Mouse (Mus musculus): ENCODE measurements around the gene Mc3r. TPM values are rescaled to one million over a fixed set of nuclear protein-coding genes. Genes with fewer than 3 reads are reported as not detected.

The Mc3r gene
- total and polyA plus RNA-seq, 3 experiments: 0.05 TPM; not detected in 2

DNA sequence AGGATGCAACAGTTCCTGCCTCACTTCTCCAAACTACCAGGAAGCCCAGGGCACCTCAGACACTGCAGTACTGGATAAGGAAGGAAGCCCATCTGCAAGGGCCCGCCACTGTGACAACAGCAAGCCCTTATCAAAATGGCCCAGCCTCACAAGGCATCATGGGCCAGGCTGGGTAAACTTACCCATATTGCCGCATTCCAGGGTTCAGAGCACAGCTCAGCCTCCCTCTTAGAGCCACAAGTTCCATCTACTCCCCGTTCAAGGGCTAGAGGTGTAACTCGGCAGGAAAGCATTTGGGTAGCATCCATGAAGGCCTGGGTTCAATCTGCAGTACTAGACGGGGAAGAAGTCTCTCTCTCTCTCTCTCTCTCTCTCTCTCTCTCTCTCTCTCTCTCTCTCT, 11.8 kb downstream of the Mc3r start:
- H3K36me3 ChIP-seq (replicated peaks): no peaks in the 10 kb centered on the region
- TF ChIP-seq TAL1 (conservative IDR thresholded peaks at IDR 0.05; ENCODE audit: low read depth, low read length) (no peak), GATA2 (IDR thresholded peaks at IDR 0.05; ENCODE audit: borderline replicate concordance, low read depth, low read length) (no peak), POLR2AphosphoS5 (IDR thresholded peaks at IDR 0.05; ENCODE audit: insufficient replicate concordance, low read depth, low read length) (no peak), GATA1 (IDR thresholded peaks at IDR 0.05; ENCODE audit: borderline replicate concordance, low read length) (no peak), CTCF (IDR thresholded peaks at IDR 0.05; ENCODE audit: low read depth, low read length) (no peak)
- ATAC-seq (ENCODE audit: extremely low read depth, insufficient number of reproducible peaks, low FRiP score, poor library complexity, severe bottlenecking) (no peak), DNase-seq (ENCODE audit: low spot score) (no peak)
- H3K4me1 ChIP-seq (ENCODE audit: insufficient read depth, low read depth, low read length): no peaks in the 10 kb centered on the region
- H3K27me3 ChIP-seq (ENCODE audit: insufficient read depth, low read length): no peaks in the 10 kb centered on the region
- H3K9me3 ChIP-seq (replicated peaks): peaks cover 60% of the 10 kb centered on the region
- no peak overlapping the region for H3K4me3 ChIP-seq (ENCODE audit: low read depth, low read length)

DNA sequence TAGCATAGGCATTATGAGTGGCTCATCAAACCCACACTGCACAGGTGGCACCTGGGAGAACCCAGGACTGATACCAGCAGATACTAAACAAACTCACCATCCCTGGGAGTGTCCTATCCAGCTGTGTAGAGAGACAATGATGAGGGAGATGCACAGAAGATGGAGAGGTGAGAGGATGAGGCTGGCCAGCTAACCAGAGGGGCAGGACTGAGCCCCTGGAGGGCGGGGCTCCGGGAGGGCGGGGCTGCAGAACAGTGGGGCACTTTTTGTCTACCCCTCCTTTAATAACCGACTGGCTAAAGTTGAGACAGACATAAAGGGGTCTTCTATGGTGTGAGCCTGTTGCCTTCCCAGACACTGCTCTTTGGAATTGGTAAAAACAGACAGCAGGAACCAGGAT, 13.1 kb downstream of the Mc3r start:
- Histone ChIP-seq H3K27me3 (ENCODE audit: insufficient read depth, low read length) (no peaks in the 10 kb centered on the region), H3K4me3 (ENCODE audit: low read depth, low read length) (no peak overlapping the region), H3K9me3 (replicated peaks) (peaks cover 55% of the 10 kb centered on the region), H3K4me1 (ENCODE audit: insufficient read depth, low read depth, low read length) (no peaks in the 10 kb centered on the region), H3K36me3 (replicated peaks) (no peaks in the 10 kb centered on the region)
- no peak for DNase-seq (ENCODE audit: low spot score)
- ATAC-seq (ENCODE audit: extremely low read depth, insufficient number of reproducible peaks, low FRiP score, poor library complexity, severe bottlenecking): no peak
- TF ChIP-seq GATA1 (IDR thresholded peaks at IDR 0.05; ENCODE audit: borderline replicate concordance, low read length) (no peak), GATA2 (IDR thresholded peaks at IDR 0.05; ENCODE audit: borderline replicate concordance, low read depth, low read length) (no peak)

DNA sequence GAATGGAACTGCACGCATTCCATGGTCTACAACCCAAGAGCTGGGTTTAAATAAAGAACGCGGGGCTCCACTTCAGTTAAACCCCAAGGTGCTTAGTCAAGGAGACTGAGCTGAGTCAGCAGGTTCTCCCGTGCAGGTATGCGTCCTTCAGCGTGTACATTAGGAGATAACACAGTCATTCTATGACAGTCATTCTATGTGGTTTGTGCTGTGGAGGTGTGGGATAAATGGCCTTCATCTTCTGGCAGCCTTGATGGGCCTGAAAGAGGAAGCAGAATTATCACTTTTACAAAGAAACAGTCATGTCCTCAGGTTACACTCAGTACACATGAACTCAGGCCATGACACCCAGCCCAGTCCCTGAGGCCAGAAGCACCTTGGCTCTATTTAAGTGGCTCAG, 14.9 kb downstream of the Mc3r start:
- ATAC-seq (ENCODE audit: extremely low read depth, insufficient number of reproducible peaks, low FRiP score, poor library complexity, severe bottlenecking): no peak
- DNase-seq (ENCODE audit: low spot score): no peak
- Histone ChIP-seq H3K4me1 (ENCODE audit: insufficient read depth, low read depth, low read length) (no peaks in the 10 kb centered on the region), H3K9me3 (replicated peaks) (peaks cover 57% of the 10 kb centered on the region), H3K27me3 (ENCODE audit: insufficient read depth, low read length) (no peaks in the 10 kb centered on the region), H3K36me3 (replicated peaks) (no peaks in the 10 kb centered on the region), H3K4me3 (ENCODE audit: low read depth, low read length) (no peak overlapping the region)
- no peak for TF ChIP-seq TAL1 (conservative IDR thresholded peaks at IDR 0.05; ENCODE audit: low read depth, low read length)
- no peak for TF ChIP-seq GATA1 (IDR thresholded peaks at IDR 0.05; ENCODE audit: borderline replicate concordance, low read length)
- TF ChIP-seq CTCF (IDR thresholded peaks at IDR 0.05; ENCODE audit: low read depth, low read length): no peak
- TF ChIP-seq GATA2 (IDR thresholded peaks at IDR 0.05; ENCODE audit: borderline replicate concordance, low read depth, low read length): no peak
- no peak for TF ChIP-seq POLR2AphosphoS5 (IDR thresholded peaks at IDR 0.05; ENCODE audit: insufficient replicate concordance, low read depth, low read length)

DNA sequence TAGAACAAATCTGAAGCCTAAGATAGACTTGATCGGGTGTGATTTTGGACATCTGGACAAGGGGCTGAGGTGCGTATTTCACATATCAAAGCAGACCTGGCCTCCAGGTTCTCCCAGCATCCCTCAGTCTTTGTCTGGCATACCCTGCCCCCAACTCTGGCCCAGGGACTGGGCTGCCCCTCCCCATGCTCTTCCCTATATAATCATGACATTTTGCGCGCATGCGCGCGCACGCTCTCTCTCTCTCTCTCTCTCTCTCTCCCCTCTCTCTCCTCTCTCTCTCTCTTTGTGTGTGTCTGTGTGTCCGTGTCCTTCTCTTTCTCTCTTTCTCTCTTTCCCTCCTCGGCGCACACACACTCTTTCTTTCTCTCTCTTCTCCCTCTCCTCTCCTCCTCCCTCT, 21.6 kb downstream of the Mc3r start:
- DNase-seq (ENCODE audit: low spot score) (no peak), ATAC-seq (ENCODE audit: extremely low read depth, insufficient number of reproducible peaks, low FRiP score, poor library complexity, severe bottlenecking) (no peak)
- Histone ChIP-seq H3K27me3 (ENCODE audit: insufficient read depth, low read length) (no peaks in the 10 kb centered on the region), H3K4me3 (ENCODE audit: low read depth, low read length) (no peak overlapping the region), H3K4me1 (ENCODE audit: insufficient read depth, low read depth, low read length) (no peaks in the 10 kb centered on the region), H3K9me3 (replicated peaks) (peaks cover 60% of the 10 kb centered on the region), H3K36me3 (replicated peaks) (no peaks in the 10 kb centered on the region)
- TF ChIP-seq CTCF (IDR thresholded peaks at IDR 0.05; ENCODE audit: low read depth, low read length) (no peak), TAL1 (conservative IDR thresholded peaks at IDR 0.05; ENCODE audit: low read depth, low read length) (no peak), GATA1 (IDR thresholded peaks at IDR 0.05; ENCODE audit: borderline replicate concordance, low read length) (no peak), POLR2AphosphoS5 (IDR thresholded peaks at IDR 0.05; ENCODE audit: insufficient replicate concordance, low read depth, low read length) (no peak), GATA2 (IDR thresholded peaks at IDR 0.05; ENCODE audit: borderline replicate concordance, low read depth, low read length) (no peak)

DNA sequence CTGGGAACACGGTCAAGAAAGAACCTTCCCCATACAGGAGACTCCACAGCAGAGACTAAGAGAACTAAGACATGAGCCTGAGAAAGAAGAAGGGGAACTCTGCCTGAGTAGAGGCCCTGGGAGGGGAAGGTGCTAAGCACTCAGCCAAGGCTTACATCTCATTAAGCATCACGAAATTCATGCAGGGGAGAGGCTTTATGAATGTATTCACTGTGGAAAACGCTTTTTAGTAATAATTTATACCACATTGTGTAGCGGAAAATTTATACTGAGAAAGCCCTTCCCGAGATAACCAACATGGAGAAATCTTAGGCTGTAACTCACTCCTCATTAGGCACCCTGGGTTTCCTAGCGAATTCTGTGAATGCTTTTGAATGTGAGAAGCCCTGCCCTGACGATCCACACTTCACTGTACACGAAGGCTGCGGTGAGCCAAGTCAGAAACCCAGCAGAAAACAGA, 22.2 kb downstream of the Mc3r start:
- no peak for ATAC-seq (ENCODE audit: extremely low read depth, insufficient number of reproducible peaks, low FRiP score, poor library complexity, severe bottlenecking)
- Histone ChIP-seq H3K4me1 (ENCODE audit: insufficient read depth, low read depth, low read length) (no peaks in the 10 kb centered on the region), H3K4me3 (ENCODE audit: low read depth, low read length) (no peak overlapping the region), H3K9me3 (replicated peaks) (peaks cover 60% of the 10 kb centered on the region), H3K27me3 (ENCODE audit: insufficient read depth, low read length) (no peaks in the 10 kb centered on the region), H3K36me3 (replicated peaks) (no peaks in the 10 kb centered on the region)
- DNase-seq (ENCODE audit: low spot score): no peak
- TF ChIP-seq GATA1 (IDR thresholded peaks at IDR 0.05; ENCODE audit: borderline replicate concordance, low read length) (no peak), CTCF (IDR thresholded peaks at IDR 0.05; ENCODE audit: low read depth, low read length) (no peak), GATA2 (IDR thresholded peaks at IDR 0.05; ENCODE audit: borderline replicate concordance, low read depth, low read length) (no peak), TAL1 (conservative IDR thresholded peaks at IDR 0.05; ENCODE audit: low read depth, low read length) (no peak), POLR2AphosphoS5 (IDR thresholded peaks at IDR 0.05; ENCODE audit: insufficient replicate concordance, low read depth, low read length) (no peak)

DNA sequence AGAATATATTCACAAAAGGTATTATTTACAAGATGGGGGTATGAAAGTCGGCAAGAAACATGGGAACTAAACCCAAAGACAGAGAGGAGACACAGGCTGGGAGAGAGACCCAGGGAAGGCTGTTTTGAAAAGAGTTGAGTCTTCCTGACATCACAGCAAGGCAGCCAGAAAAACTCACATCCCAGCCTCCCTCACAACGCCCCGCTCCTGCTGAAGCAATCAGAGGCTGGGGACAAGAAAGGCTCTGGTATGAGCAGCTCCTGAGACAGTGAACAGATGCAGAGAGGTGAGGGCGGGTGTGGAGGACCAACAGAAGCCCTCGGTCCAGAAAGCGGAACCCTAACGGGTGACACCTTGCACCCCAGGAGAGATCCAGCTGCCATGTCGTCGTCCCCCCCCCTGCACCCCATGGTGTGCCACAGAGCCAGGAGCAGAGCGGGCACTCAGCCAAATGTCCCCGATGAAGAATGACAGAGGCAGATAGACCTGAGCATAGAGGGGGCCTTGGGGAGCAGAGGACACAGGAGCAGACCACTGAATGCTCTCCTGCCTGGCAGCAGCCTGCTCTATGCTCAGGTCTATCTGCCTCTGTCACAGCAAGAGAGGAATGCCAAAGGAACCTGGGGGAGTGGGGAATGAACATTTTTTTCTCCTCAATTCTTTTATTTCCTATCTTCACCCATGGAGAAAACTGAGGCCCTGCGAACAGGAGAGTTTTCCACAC, 22.8 kb downstream of the Mc3r start:
- H3K27me3 ChIP-seq (ENCODE audit: insufficient read depth, low read length): no peaks in the 10 kb centered on the region
- no peak; the same call in 1 of the 2 replicates for ATAC-seq (ENCODE audit: extremely low read depth, insufficient number of reproducible peaks, low FRiP score, poor library complexity, severe bottlenecking)
- TF ChIP-seq POLR2AphosphoS5 (IDR thresholded peaks at IDR 0.05; ENCODE audit: insufficient replicate concordance, low read depth, low read length) (no peak), CTCF (IDR thresholded peaks at IDR 0.05; ENCODE audit: low read depth, low read length) (no peak), TAL1 (conservative IDR thresholded peaks at IDR 0.05; ENCODE audit: low read depth, low read length) (no peak), GATA2 (IDR thresholded peaks at IDR 0.05; ENCODE audit: borderline replicate concordance, low read depth, low read length) (no peak), GATA1 (IDR thresholded peaks at IDR 0.05; ENCODE audit: borderline replicate concordance, low read length) (no peak)

More for the DNA sequence above, 22.8 kb downstream of the Mc3r start:
- no peaks in the 10 kb centered on the region for H3K4me1 ChIP-seq (ENCODE audit: insufficient read depth, low read depth, low read length)
- H3K4me3 ChIP-seq (ENCODE audit: low read depth, low read length): no peak overlapping the region
- H3K36me3 ChIP-seq (replicated peaks): no peaks in the 10 kb centered on the region
- H3K9me3 ChIP-seq (replicated peaks): peaks cover 63% of the 10 kb centered on the region
- DNase-seq (ENCODE audit: low spot score): no peak
